Mouse (Mus musculus): ENCODE data around the gene Tsku. TPM values are rescaled to one million over a fixed set of nuclear protein-coding genes. Genes with fewer than 3 reads are reported as not detected.

Gene Tsku
- polyA plus RNA-seq, 1 experiment from 2014 or later = 7.7 TPM

DNA sequence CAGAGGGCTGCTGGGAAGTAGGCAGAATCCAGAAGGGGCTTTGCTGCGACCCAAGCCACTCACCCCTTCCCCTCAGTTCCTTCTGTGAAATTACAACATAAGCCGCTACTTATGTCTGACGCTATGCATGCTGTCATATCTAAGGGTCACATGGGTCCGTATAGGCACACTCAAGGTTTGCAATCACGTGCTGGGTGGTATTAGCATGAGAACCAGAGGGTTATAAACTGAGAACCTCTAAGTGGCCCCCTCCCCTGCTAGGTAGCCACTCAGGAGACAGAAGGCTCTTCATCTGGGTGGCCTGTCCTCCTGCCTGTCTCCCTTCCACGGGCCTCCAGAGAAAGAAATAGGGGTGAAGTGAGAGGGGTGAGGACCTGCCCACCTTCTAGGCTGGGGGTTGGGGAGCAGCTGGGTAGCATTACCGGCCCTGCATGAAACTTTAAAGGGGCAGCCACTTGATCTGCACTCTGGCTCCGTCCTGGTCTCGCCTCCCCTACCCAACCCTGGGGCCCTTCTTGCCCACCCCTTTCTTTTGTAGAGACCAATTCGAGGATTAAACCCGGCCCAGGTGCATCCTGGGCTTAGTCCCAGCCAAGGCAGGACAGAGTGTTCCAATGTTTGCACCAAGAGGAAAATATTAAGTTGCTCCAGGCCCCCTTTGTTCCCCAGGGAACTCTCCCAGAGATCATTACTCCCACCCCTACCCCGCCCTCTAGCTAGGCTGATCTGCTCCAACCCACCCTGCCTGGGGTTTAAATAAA, 6.8 kb downstream of the Tsku start:
- H3K36me3 ChIP-seq = peaks cover 41% of the 10 kb centered on the region
- 25% methylated on average over 12 of the region's 12 CpGs for WGBS
- H3K27me3 ChIP-seq (ENCODE audit: low read depth, poor library complexity, severe bottlenecking) = no peaks in the 10 kb centered on the region
- peaks cover 65% of the 10 kb centered on the region for H3K4me1 ChIP-seq
- no peaks in the 10 kb centered on the region for H3K9me3 ChIP-seq (replicated peaks)
- DNase-seq (ENCODE audit: low spot score) = peak; percentile 39
- H3K27ac ChIP-seq (replicated peaks) = peak overlapping the region; percentile 78
- H3K4me3 ChIP-seq = peak overlapping the region; percentile 29

DNA sequence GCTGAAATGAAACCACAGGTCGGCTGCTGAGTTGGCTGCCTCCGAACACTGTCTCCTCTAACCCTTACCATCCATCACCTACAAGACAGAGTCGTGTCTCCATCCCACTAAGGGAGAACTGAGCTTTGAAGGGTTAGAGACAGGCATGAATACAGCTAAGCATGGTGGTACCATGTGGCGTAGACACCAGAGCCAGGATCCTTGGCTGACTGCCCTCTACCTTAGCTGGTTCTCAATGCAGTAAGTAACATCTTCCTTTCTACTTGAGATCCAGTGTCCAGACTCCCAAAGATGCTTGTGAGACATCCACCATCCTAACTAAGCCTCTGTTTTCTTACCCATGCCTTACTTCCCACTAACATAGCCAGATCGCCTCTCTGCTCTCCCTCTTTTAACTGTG, 7.5 kb downstream of the Tsku start:
- DNase-seq (ENCODE audit: low spot score) = no peak
- Histone ChIP-seq H3K36me3 (peaks cover 41% of the 10 kb centered on the region), H3K27ac (replicated peaks) (peak overlapping the region; percentile 78; the same call in 1 of the 2 replicates), H3K4me1 (peaks cover 57% of the 10 kb centered on the region), H3K9me3 (replicated peaks) (no peaks in the 10 kb centered on the region), H3K27me3 (ENCODE audit: low read depth, poor library complexity, severe bottlenecking) (no peaks in the 10 kb centered on the region), H3K4me3 (no peak overlapping the region)
- 91% methylated on average over 5 of the region's 5 CpGs for WGBS

DNA sequence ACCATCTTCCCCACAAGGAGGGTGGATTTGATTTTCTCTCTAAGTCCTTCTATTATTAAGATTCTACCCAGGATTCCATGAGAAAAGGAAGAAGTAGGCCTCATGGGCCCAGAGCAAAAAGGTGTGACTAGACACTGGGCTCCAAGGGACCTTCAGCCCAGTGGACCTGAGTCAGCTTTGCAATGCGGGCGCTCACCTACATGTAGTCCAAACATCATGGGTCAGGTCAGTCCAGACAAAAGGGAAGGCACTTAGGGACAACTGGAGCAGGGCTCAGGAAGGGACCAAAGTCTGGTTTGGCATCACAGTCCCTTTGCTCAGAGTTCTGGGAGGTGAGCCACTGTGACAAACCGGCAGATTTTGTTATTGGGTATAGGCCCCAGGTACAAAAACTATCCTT, 9.6 kb downstream of the Tsku start:
- no peak overlapping the region for H3K27ac ChIP-seq (replicated peaks)
- DNase-seq (ENCODE audit: low spot score) = no peak
- 92% methylated on average over 3 of the region's 3 CpGs for WGBS
- no peak overlapping the region for H3K4me3 ChIP-seq
- peaks cover 41% of the 10 kb centered on the region for H3K36me3 ChIP-seq
- H3K27me3 ChIP-seq (ENCODE audit: low read depth, poor library complexity, severe bottlenecking) = no peaks in the 10 kb centered on the region
- peaks cover 36% of the 10 kb centered on the region for H3K4me1 ChIP-seq
- no peaks in the 10 kb centered on the region for H3K9me3 ChIP-seq (replicated peaks)

DNA sequence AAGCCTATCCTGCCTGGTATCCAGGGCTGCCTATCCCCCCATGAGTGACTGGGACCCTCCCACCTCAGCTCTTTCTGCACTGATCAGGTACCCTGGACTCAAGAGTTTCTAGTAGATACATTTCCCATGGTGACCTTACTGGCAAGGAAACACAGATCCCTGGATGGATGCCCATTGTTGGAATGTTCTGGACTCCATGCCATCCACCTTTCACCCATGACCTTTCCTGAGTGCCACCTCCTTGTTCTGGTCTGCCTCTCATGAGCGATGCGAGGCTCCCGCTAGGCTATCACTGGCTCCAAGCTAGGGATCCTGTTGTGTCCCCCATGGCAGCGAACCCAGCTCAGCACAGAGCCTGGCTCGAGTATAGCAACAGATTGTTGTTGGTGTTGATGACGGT, 11.3 kb downstream of the Tsku start:
- Histone ChIP-seq H3K4me1 (peaks cover 22% of the 10 kb centered on the region), H3K9me3 (replicated peaks) (no peaks in the 10 kb centered on the region), H3K27ac (replicated peaks) (no peak overlapping the region), H3K4me3 (no peak overlapping the region), H3K27me3 (ENCODE audit: low read depth, poor library complexity, severe bottlenecking) (no peaks in the 10 kb centered on the region), H3K36me3 (peaks cover 41% of the 10 kb centered on the region)
- no peak for DNase-seq (ENCODE audit: low spot score)
- WGBS = 94% methylated on average over 6 of the region's 6 CpGs

DNA sequence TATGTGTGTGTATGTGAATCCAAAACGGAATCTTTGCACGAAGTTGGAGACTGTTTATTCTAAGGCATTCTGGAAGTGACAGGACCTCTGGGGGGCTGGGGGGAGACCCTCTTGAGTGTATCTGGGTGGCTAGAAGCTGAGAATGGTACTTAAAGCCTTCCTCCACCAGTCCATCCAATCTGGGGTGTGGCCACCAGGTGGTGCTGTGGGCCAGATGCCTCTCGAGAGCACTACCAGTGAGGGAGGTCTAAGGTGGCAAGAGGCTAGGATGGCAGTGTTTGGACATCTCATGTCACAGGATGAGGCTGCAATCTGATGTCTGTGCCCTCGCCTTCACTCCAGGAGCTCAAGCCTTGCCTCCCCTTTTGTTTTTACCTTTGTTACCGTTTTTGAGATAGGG, 12.0 kb downstream of the Tsku start:
- 18% methylated on average over 5 of the region's 5 CpGs for WGBS
- Histone ChIP-seq H3K27me3 (ENCODE audit: low read depth, poor library complexity, severe bottlenecking) (no peaks in the 10 kb centered on the region), H3K4me1 (peaks cover 20% of the 10 kb centered on the region), H3K36me3 (peaks cover 41% of the 10 kb centered on the region), H3K9me3 (replicated peaks) (no peaks in the 10 kb centered on the region), H3K27ac (replicated peaks) (no peak overlapping the region), H3K4me3 (no peak overlapping the region)
- DNase-seq (ENCODE audit: low spot score) = peak; percentile 81

DNA sequence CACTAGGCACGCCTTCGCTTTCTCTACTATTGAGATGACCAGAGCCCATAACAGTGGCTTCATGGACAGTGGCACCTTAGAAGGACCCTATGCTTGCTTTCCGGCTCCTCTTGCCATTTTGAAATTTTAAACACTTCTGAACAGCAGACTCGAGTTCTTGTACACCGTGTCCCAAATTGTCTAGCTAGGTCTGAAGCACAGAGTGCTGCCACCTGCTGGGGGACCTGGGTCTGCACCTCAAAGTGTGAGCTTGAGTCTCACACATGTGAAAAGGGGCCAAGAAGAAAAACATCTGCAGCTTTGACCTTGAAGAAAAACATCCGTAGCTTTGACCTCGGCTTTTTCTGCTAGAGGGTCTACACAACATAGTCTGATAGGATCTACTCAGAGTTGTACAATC, 13.1 kb downstream of the Tsku start:
- Histone ChIP-seq H3K27ac (replicated peaks) (no peak overlapping the region), H3K4me1 (0 out of 2 replicates have a peak, but pooled peaks cover 13% of the 10 kb centered on the region), H3K36me3 (peaks cover 37% of the 10 kb centered on the region), H3K27me3 (ENCODE audit: low read depth, poor library complexity, severe bottlenecking) (peaks cover 8% of the 10 kb centered on the region), H3K9me3 (replicated peaks) (no peaks in the 10 kb centered on the region), H3K4me3 (no peak overlapping the region)
- WGBS = 76% methylated on average over 7 of the region's 7 CpGs
- peak; percentile 52 for DNase-seq (ENCODE audit: low spot score)

DNA sequence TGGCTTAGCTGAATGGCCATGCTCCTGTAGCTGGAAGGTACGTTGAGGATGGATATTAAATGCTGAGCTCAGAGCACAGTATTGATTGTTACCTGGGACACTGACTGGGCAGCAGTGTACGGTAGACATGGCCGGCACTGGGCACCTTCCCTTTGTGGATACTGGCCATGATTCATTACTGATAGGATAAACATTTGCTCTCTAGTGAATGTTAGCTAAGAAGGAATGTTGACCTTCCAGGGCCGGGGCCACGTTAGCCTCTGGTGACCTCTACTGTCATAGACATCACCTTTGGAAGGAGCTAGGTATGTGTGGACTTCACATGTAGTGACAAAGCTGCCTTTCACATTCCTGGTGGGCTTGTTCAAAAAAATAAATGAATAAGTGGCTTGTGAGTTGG, 13.7 kb downstream of the Tsku start:
- DNase-seq (ENCODE audit: low spot score) = no peak
- H3K27ac ChIP-seq (replicated peaks) = no peak overlapping the region
- H3K27me3 ChIP-seq (ENCODE audit: low read depth, poor library complexity, severe bottlenecking) = peaks cover 13% of the 10 kb centered on the region
- H3K9me3 ChIP-seq (replicated peaks) = no peaks in the 10 kb centered on the region
- no peak overlapping the region for H3K4me3 ChIP-seq
- H3K36me3 ChIP-seq = peaks cover 31% of the 10 kb centered on the region
- 0 out of 2 replicates have a peak, but pooled peaks cover 16% of the 10 kb centered on the region for H3K4me1 ChIP-seq
- 81% methylated on average over 5 of the region's 5 CpGs for WGBS

DNA sequence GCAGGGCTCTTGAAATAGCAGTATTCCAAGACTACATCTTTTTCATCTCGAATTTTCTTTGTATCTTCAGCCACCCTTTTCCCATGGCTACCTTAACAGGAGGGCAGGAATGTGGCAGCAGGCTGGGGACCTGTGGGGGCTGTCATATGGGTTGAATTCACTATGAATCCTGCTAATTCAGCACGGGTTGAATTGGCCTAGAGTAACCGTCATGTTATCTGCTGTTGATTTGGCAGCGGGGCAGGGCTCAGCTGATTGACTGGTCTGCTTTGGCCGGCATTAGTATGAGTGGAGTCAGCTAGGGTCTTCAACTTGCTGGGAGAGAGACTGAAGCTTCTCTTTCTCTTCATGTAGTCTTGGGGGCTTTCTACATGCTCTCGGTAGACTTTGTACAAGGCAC, 16.1 kb downstream of the Tsku start:
- H3K4me3 ChIP-seq = no peak overlapping the region
- WGBS = 65% methylated on average over 6 of the region's 6 CpGs
- peaks cover 17% of the 10 kb centered on the region for H3K27me3 ChIP-seq (ENCODE audit: low read depth, poor library complexity, severe bottlenecking)
- H3K36me3 ChIP-seq = peaks cover 7% of the 10 kb centered on the region
- peaks cover 22% of the 10 kb centered on the region for H3K4me1 ChIP-seq
- DNase-seq (ENCODE audit: low spot score) = no peak
- no peaks in the 10 kb centered on the region for H3K9me3 ChIP-seq (replicated peaks)
- H3K27ac ChIP-seq (replicated peaks) = no peak overlapping the region

DNA sequence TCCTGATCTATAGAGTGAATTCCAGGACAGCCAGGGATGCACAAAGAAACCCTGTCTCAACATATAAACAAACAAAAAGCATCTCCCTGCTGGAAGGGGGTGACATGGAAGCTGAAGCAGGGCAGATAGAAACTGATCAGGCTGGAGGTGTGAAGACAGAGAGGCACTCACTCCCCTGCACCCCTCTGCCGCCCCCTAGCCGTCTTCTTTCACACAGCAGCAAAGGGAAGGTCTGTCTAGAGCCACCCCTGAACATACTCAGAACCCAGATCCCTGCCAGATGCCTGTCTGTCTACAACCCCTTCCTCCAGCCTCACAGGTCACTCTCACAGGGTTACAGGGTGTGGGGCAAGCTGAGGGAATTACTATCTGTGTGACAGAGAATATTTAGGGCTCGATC, 16.8 kb downstream of the Tsku start:
- WGBS = 24% methylated on average over 3 of the region's 3 CpGs
- no peak for DNase-seq (ENCODE audit: low spot score)
- no peaks in the 10 kb centered on the region for H3K9me3 ChIP-seq (replicated peaks)
- peaks cover 17% of the 10 kb centered on the region for H3K27me3 ChIP-seq (ENCODE audit: low read depth, poor library complexity, severe bottlenecking)
- peaks cover 22% of the 10 kb centered on the region for H3K4me1 ChIP-seq
- H3K27ac ChIP-seq (replicated peaks) = no peak overlapping the region
- no peak overlapping the region for H3K4me3 ChIP-seq
- H3K36me3 ChIP-seq = 0 out of 2 replicates have a peak, but pooled peaks cover under 1% of the 10 kb centered on the region

DNA sequence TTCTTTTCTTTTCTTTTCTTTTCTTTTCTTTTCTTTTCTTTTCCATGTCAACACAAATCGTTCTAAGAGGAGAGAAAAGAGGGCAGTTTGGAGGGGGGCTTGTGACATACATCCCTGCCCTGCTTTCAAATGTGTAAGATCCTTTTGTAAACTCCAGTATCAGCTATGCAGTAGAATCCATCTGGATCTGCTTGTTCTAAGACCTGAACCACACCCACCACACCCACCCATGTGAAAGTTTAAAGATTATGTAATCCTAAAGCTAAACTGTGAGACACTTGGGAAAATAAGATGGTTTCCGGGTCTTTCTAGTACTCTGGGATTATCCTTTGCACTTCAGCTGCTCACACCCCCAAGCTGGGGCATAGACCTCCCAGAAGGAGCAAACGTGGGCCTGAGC, 18.9 kb downstream of the Tsku start:
- WGBS = 64% methylated on average over 3 of the region's 3 CpGs
- no peak for DNase-seq (ENCODE audit: low spot score)
- Histone ChIP-seq H3K27ac (replicated peaks) (no peak overlapping the region), H3K4me3 (no peak overlapping the region), H3K9me3 (replicated peaks) (no peaks in the 10 kb centered on the region), H3K4me1 (peaks cover 22% of the 10 kb centered on the region), H3K36me3 (no peaks in the 10 kb centered on the region), H3K27me3 (ENCODE audit: low read depth, poor library complexity, severe bottlenecking) (peaks cover 17% of the 10 kb centered on the region)

DNA sequence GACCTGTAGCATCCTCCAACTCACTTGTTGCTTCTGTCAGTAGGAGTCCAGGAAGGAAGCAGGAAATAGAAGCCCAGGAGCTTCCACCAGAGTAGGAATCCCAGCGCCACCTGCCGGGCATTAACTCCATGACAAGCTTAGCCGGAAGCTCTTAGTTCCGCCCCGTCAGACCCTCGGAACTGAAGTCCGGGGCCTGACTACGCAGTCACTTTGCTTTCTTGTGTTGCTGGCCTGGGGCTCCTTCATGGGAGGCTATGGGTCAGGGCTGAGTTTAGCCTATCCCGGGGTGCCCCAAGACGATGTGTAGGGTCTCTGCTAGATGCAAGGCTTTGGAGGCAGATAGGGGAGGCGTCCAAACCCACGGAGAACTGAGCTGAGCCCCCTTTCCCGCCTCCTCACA, 19.7 kb downstream of the Tsku start:
- Histone ChIP-seq H3K36me3 (no peaks in the 10 kb centered on the region), H3K27me3 (ENCODE audit: low read depth, poor library complexity, severe bottlenecking) (peaks cover 17% of the 10 kb centered on the region), H3K4me3 (peak overlapping the region; percentile 54), H3K4me1 (peaks cover 22% of the 10 kb centered on the region), H3K9me3 (replicated peaks) (no peaks in the 10 kb centered on the region), H3K27ac (replicated peaks) (peak overlapping the region; percentile 84)
- DNase-seq (ENCODE audit: low spot score) = peak; percentile 89
- WGBS = 5% methylated on average over 13 of the region's 13 CpGs

DNA sequence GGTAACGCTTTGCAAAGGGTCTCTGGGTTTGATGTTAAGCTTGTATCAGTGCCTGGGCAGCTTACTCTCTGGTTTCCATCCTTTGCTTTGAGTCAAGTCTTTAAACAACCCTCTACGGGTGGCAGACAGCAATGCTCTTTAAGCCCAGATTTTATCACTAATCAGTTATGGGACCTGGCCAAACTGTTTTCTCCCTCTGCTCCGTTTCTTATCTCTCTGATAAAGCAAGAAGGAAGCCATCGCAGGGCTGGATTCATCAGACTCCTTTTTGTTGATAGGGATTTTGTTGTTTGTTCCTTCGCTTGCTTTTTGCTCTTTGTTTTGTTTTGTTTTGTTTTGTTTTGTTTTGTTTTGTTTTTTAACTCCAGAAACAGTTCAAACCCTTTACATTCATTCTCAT, 20.8 kb downstream of the Tsku start:
- DNase-seq (ENCODE audit: low spot score) = no peak
- Histone ChIP-seq H3K36me3 (no peaks in the 10 kb centered on the region), H3K27ac (replicated peaks) (no peak overlapping the region), H3K4me3 (no peak overlapping the region), H3K9me3 (replicated peaks) (no peaks in the 10 kb centered on the region), H3K4me1 (peaks cover 22% of the 10 kb centered on the region), H3K27me3 (ENCODE audit: low read depth, poor library complexity, severe bottlenecking) (peaks cover 17% of the 10 kb centered on the region)
- WGBS = 83% methylated on average over 5 of the region's 5 CpGs

DNA sequence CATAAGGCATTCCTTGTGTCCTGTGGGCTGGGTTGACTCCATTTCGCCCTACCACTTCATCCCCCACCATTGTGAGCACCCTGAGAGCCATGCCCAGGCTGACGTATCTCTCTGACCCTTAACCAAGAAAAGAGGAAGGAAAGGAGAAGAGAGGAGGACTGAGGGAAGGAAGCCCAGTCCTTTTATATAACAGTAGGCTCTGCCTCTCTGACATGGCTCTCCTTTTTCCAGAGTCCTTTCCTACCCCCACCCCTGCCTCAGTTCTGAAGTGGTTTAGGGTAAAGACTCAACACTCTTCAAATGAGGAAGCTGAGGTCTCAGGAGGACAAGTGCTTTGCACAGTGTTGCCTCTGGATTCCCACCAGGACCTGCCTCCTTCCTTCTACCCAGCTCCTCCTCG, 27.1 kb downstream of the Tsku start:
- Histone ChIP-seq H3K27me3 (ENCODE audit: low read depth, poor library complexity, severe bottlenecking) (no peaks in the 10 kb centered on the region), H3K4me3 (no peak overlapping the region), H3K9me3 (replicated peaks) (no peaks in the 10 kb centered on the region), H3K27ac (replicated peaks) (no peak overlapping the region), H3K36me3 (no peaks in the 10 kb centered on the region), H3K4me1 (no peaks in the 10 kb centered on the region)
- DNase-seq (ENCODE audit: low spot score) = no peak
- WGBS = 75% methylated on average over 3 of the region's 3 CpGs
